Mouse (Mus musculus) 3T3-L1 (cell line): ENCODE data around the gene Kif27.
A peak's percentile ranks its signal among the peaks of the same experiment; 100 is the strongest.
"Not testable (repeated sequence)": the region's sequence is repeated elsewhere in the genome, so short reads cannot be mapped to it uniquely, and the experiment has no call there.

Source experiments
- DNase-seq: peaks from one replicate; pipeline ENCODE4 v3.0.0-alpha.2; 2015; ENCODE audit warnings: low read depth, low spot score

The Kif27 gene

GRCm38 (mm10) chr13:58358629-58359303 lies at the start of gene Kif27:
TSS of gene Kif27 (minus strand) at chr13:58359122.
- peak; percentile 80 for DNase-seq

GRCm38 (mm10) chr13:58403243-58403642 lies 44.3 kb upstream of the Kif27 start, which contains the start of gene Hnrnpk:
TSS of gene Hnrnpk (minus strand) at chr13:58403343.
- not testable (repeated sequence) for DNase-seq

- DNase-seq: no peak
Observed at GRCm38 (mm10) chr13:58402744-58403110, 43.8 kb upstream of the Kif27 start.

- peak; percentile 96 for DNase-seq
Observed at GRCm38 (mm10) chr13:58402003-58402743, 43.3 kb upstream of the Kif27 start, which contains the start of gene Rmi1. TSS of gene Rmi1 (plus strand) at chr13:58402248.

- DNase-seq: peak; percentile 63
Observed at GRCm38 (mm10) chr13:58401135-58402002, 42.4 kb upstream of the Kif27 start.

- DNase-seq: peak; percentile 40
Observed at GRCm38 (mm10) chr13:58400576-58400975, 41.7 kb upstream of the Kif27 start.

GRCm38 (mm10) chr13:58397651-58398050 lies 38.7 kb upstream of the Kif27 start:
- DNase-seq: no peak

GRCm38 (mm10) chr13:58394392-58394791 lies 35.5 kb upstream of the Kif27 start:
- not testable (repeated sequence) for DNase-seq

GRCm38 (mm10) chr13:58389324-58389951 lies 30.5 kb upstream of the Kif27 start:
- DNase-seq: peak; percentile 52

GRCm38 (mm10) chr13:58388379-58388778 lies 29.5 kb upstream of the Kif27 start:
- DNase-seq: no peak

GRCm38 (mm10) chr13:58387948-58388347 lies 29.0 kb upstream of the Kif27 start:
- DNase-seq: peak; percentile 86

- DNase-seq: no peak
Observed at GRCm38 (mm10) chr13:58385547-58385920, 26.6 kb upstream of the Kif27 start.

GRCm38 (mm10) chr13:58384779-58385546 lies 26.0 kb upstream of the Kif27 start, which contains the start of gene 2210016F16Rik:
TSS of gene 2210016F16Rik (minus strand) at chr13:58385225.
- no peak for DNase-seq

GRCm38 (mm10) chr13:58384371-58384770 lies 25.4 kb upstream of the Kif27 start:
- no peak for DNase-seq

- no peak for DNase-seq
Observed at GRCm38 (mm10) chr13:58373153-58373470, 14.2 kb upstream of the Kif27 start.

- DNase-seq: no peak
Observed at GRCm38 (mm10) chr13:58372278-58373152, 13.6 kb upstream of the Kif27 start.

GRCm38 (mm10) chr13:58368835-58369234 lies 9.9 kb upstream of the Kif27 start:
- no peak for DNase-seq

- DNase-seq: no peak
Observed at GRCm38 (mm10) chr13:58367641-58368040, 8.7 kb upstream of the Kif27 start.

GRCm38 (mm10) chr13:58366373-58366772 lies 7.5 kb upstream of the Kif27 start:
- no peak for DNase-seq

- DNase-seq: not testable (repeated sequence)
Observed at GRCm38 (mm10) chr13:58365179-58365578, 6.3 kb upstream of the Kif27 start.
